Mouse (Mus musculus) stomach, postnatal 0 days (tissue): Measurements from ENCODE around the gene Pum1. TPM values are rescaled to one million over a fixed set of nuclear protein-coding genes. Genes with fewer than 3 reads are reported as not detected.

Experiments used
- ATAC-seq: fragments of 200-750 bp; cut with Nextera tagmentation; 2 replicates; pipeline ENCODE4 v1.8.0; 2017; ENCODE audit not compliant: low FRiP score, low TSS enrichment
- DNase-seq: peaks from one replicate; pipeline ENCODE4 v3.0.0-alpha.2; 2016; ENCODE audit warnings: low spot score
- H3K27ac ChIP-seq: fragments of 300-500 bp; sonication (generic); replicated peaks from 2 replicates; pipeline ENCODE4 v1.5.1; 2014; ENCODE audit warnings: mild to moderate bottlenecking, control low read depth
- H3K27me3 ChIP-seq: fragments of 300-500 bp; sonication (generic); 2 replicates; pipeline ENCODE4 v1.6.1; 2014; ENCODE audit warnings: low read length; ENCODE audit not compliant: control insufficient read depth, insufficient read depth
- H3K36me3 ChIP-seq: fragments of 300-500 bp; sonication (generic); 2 replicates; pipeline ENCODE4 v1.6.1; 2014; ENCODE audit warnings: low read length, mixed read lengths; ENCODE audit not compliant: control insufficient read depth, insufficient read depth
- H3K4me1 ChIP-seq: fragments of 300-500 bp; sonication (generic); replicated peaks from 2 replicates; pipeline ENCODE4 v1.6.1; 2014; ENCODE audit warnings: antibody characterized with exemption; ENCODE audit not compliant: control insufficient read depth, insufficient read depth
- H3K4me2 ChIP-seq: fragments of 300-500 bp; sonication (generic); replicated peaks from 2 replicates; pipeline ENCODE4 v1.6.1; 2014; ENCODE audit warnings: low read depth, mild to moderate bottlenecking, control low read depth, moderate library complexity
- H3K4me3 ChIP-seq: fragments of 300-500 bp; sonication (generic); 2 replicates; pipeline ENCODE4 v1.5.1; 2014; ENCODE audit warnings: low read depth, low read length, control low read depth
- H3K9ac ChIP-seq: fragments of 300-500 bp; sonication (generic); 2 replicates; pipeline ENCODE4 v1.6.1; 2014; ENCODE audit warnings: mild to moderate bottlenecking, low read length, control low read depth, mixed read lengths
- H3K9me3 ChIP-seq: fragments of 300-500 bp; sonication (generic); 2 replicates; pipeline ENCODE4 v1.6.1; 2016; ENCODE audit warnings: low read length; ENCODE audit not compliant: control insufficient read depth
- CTCF ChIP-seq: IDR thresholded peaks from 2 replicates; pipeline ENCODE4 v1.5.1; 2016; ENCODE audit warnings: antibody characterized with exemption, low read depth, mild to moderate bottlenecking, moderate library complexity
- EP300 ChIP-seq: optimal IDR thresholded peaks from 2 replicates; pipeline ENCODE3; 2016; ENCODE audit warnings: antibody characterized with exemption
- WGBS: fragments of 180-500 bp; shearing (Covaris S2); extraction: QIAGEN DNeasy Blood & Tissue Kit; methylation state at CpG from one replicate; pipeline ENCODE4 v1.1.7; 2014; 5-methylcytosine and 5-hydroxymethylcytosine counted together
- polyA plus RNA-seq: library from polyadenylated mRNA; unstranded; fragments of >200 nt; fragmentation: Nextera tagmentation; extraction: Ambion mirVana; gene quantifications from 2 replicates; pipeline ENCODE4 v1.2.1, GENCODE M21; 2015

The Pum1 gene
- polyA plus RNA-seq, 1 experiment from 2014 or later: 27.0 TPM

DNA sequence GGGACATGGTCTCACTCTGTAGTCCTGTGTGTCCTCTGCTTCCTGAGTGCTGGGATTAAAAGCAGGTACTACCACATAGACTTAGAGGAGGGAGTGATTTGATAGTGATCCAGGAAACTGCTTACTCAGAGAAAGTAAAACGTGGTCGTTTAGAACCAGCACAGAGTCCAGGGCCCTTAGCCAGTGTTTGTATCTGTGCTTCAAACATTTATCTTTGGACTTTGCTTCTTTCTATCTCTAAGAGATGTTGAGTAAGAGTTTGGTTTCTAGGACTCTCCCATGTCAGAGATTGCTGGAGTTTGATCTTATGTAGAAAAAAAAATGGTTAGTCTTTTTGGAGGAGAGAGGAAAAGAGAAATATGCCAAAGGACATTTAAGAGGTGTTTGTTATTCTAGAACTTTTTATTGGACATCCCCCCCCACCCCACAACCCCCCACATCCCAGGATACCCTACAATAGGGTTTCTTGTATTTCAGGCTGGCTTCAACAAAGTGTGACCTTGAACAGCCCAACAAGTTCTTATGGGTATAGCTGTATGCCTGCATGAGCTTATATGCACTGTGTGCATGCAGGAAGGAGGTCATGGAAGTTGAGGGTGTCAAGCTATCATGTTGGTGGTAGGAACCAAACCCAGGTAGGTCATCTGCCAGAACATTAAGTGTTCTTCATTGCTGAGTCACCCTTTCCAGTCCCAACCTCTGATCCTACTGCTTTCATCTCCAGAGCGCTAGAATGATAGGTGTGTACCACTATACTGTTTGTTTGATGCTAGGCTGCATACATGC, 43.3 kb downstream of the Pum1 start:
- Histone ChIP-seq H3K9ac (no peak overlapping the region), H3K9me3 (no peaks in the 10 kb centered on the region), H3K27ac (no peak overlapping the region), H3K4me3 (no peak overlapping the region), H3K27me3 (no peaks in the 10 kb centered on the region), H3K36me3 (no peaks in the 10 kb centered on the region; the same call in 1 of the 2 replicates), H3K4me2 (no peak overlapping the region), H3K4me1 (no peaks in the 10 kb centered on the region)
- ATAC-seq (peak; percentile 75), DNase-seq (peak; percentile 23)
- WGBS: 45% methylated on average over 3 of the region's 3 CpGs
- TF ChIP-seq CTCF: no peak
- no peak for TF ChIP-seq EP300

GRCm38 (mm10) chr4:130711353-130711848, 48.3 kb downstream of the Pum1 start:
- Histone ChIP-seq H3K4me2 (no peak overlapping the region), H3K27ac (no peak overlapping the region), H3K36me3 (no peaks in the 10 kb centered on the region), H3K9ac (no peak overlapping the region), H3K9me3 (no peaks in the 10 kb centered on the region), H3K4me1 (peaks cover 9% of the 10 kb centered on the region), H3K27me3 (no peaks in the 10 kb centered on the region), H3K4me3 (no peak overlapping the region)
- WGBS: 55% methylated on average over 5 of the region's 5 CpGs
- no peak for TF ChIP-seq EP300
- TF ChIP-seq CTCF: no peak
- no peak for DNase-seq
- no peak; the same call in 1 of the 2 replicates for ATAC-seq

GRCm38 (mm10) chr4:130712341-130712740, 49.2 kb downstream of the Pum1 start:
- Histone ChIP-seq H3K4me3 (no peak overlapping the region), H3K27me3 (no peaks in the 10 kb centered on the region), H3K4me1 (peaks cover 9% of the 10 kb centered on the region), H3K9ac (no peak overlapping the region), H3K4me2 (no peak overlapping the region), H3K9me3 (no peaks in the 10 kb centered on the region), H3K36me3 (no peaks in the 10 kb centered on the region), H3K27ac (no peak overlapping the region)
- ATAC-seq (no peak), DNase-seq (no peak)
- TF ChIP-seq CTCF (no peak), EP300 (no peak)
- WGBS: 65% methylated on average over 3 of the region's 3 CpGs

GRCm38 (mm10) chr4:130713430-130713829, 50.3 kb downstream of the Pum1 start:
- ATAC-seq (no peak), DNase-seq (no peak)
- Histone ChIP-seq H3K4me3 (no peak overlapping the region), H3K4me1 (peaks cover 9% of the 10 kb centered on the region), H3K9me3 (no peaks in the 10 kb centered on the region), H3K9ac (no peak overlapping the region), H3K27ac (no peak overlapping the region), H3K4me2 (no peak overlapping the region), H3K36me3 (no peaks in the 10 kb centered on the region), H3K27me3 (no peaks in the 10 kb centered on the region)
- 49% methylated on average over 5 of the region's 5 CpGs for WGBS
- no peak for TF ChIP-seq EP300
- no peak for TF ChIP-seq CTCF

- ATAC-seq (peak; percentile 84), DNase-seq (peak; percentile 55)
- peaks cover 9% of the 10 kb centered on the region for H3K4me1 ChIP-seq
- no peak overlapping the region for H3K4me3 ChIP-seq
- H3K27me3 ChIP-seq: no peaks in the 10 kb centered on the region
- no peak for TF ChIP-seq CTCF
- no peak for TF ChIP-seq EP300
- H3K27ac ChIP-seq: peak overlapping the region; percentile 67; the same call in 1 of the 2 replicates
- H3K36me3 ChIP-seq: no peaks in the 10 kb centered on the region
- no peak overlapping the region for H3K9ac ChIP-seq
- H3K4me2 ChIP-seq: no peak overlapping the region
- H3K9me3 ChIP-seq: no peaks in the 10 kb centered on the region
Measured at GRCm38 (mm10) chr4:130715126-130715525, 52.0 kb downstream of the Pum1 start.

DNA sequence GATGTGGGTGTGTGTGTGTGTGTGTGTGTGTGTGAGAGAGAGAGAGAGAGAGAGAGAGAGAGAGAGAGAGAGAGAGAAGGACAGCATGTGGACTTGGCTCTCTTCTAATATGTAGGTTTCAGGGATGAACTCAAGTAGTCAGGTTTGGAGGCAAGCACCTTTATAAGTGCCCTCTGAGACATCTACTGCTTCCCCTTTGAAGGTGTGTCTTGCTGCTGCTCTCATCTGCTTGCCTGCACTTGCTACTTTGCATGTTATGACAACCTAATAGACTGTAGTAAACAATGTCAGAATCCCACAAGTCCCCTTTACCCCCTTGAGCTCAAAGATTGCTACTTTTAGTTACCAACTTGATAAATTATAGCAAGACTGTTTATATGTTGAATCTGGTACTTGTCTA, 52.5 kb downstream of the Pum1 start:
- Histone ChIP-seq H3K4me3 (no peak overlapping the region), H3K27ac (0 out of 2 replicates have a peak overlapping the region, but pooled peaks have one; percentile 2), H3K9me3 (no peaks in the 10 kb centered on the region), H3K27me3 (no peaks in the 10 kb centered on the region), H3K4me1 (peaks cover 9% of the 10 kb centered on the region), H3K36me3 (no peaks in the 10 kb centered on the region), H3K9ac (no peak overlapping the region), H3K4me2 (no peak overlapping the region)
- TF ChIP-seq CTCF (no peak), EP300 (no peak)
- ATAC-seq: no peak
- no peak for DNase-seq
